Mouse (Mus musculus) embryonic facial prominence, embryonic 12.5 days (tissue): ENCODE data around the gene Mup4. TPM values are rescaled to one million over a fixed set of nuclear protein-coding genes. Genes with fewer than 3 reads are reported as not detected.
"Not testable (repeated sequence)": the region's sequence is repeated elsewhere in the genome, so short reads cannot be mapped to it uniquely, and the experiment has no call there.

ENCODE experiments used
- ATAC-seq: fragments of 200-750 bp; cut with Nextera tagmentation; 2 replicates; pipeline ENCODE4 v1.8.0; 2017; ENCODE audit not compliant: insufficient number of reproducible peaks, insufficient read depth, low FRiP score, low TSS enrichment
- H3K27ac ChIP-seq: fragments of 300-500 bp; sonication (generic); 2 replicates; pipeline ENCODE4 v1.5.1; 2016; ENCODE audit warnings: mild to moderate bottlenecking
- H3K27me3 ChIP-seq: fragments of 300-500 bp; sonication (generic); 2 replicates; pipeline ENCODE4 v1.6.1; 2016; ENCODE audit warnings: mild to moderate bottlenecking, moderate library complexity
- H3K36me3 ChIP-seq: fragments of 300-500 bp; sonication (generic); 2 replicates; pipeline ENCODE4 v1.6.1; 2016; ENCODE audit warnings: mild to moderate bottlenecking
- H3K4me1 ChIP-seq: fragments of 300-500 bp; sonication (generic); 2 replicates; pipeline ENCODE4 v1.6.1; 2016
- H3K4me2 ChIP-seq: fragments of 300-500 bp; sonication (generic); replicated peaks from 2 replicates; pipeline ENCODE4 v1.6.1; 2016; ENCODE audit warnings: mild to moderate bottlenecking, moderate library complexity
- H3K4me3 ChIP-seq: fragments of 300-500 bp; sonication (generic); 2 replicates; pipeline ENCODE4 v1.5.1; 2016; ENCODE audit warnings: mild to moderate bottlenecking
- H3K9ac ChIP-seq: fragments of 300-500 bp; sonication (generic); 2 replicates; pipeline ENCODE4 v1.6.1; 2016; ENCODE audit warnings: mild to moderate bottlenecking, moderate library complexity
- H3K9me3 ChIP-seq: fragments of 300-500 bp; sonication (generic); 2 replicates; pipeline ENCODE4 v1.6.1; 2016; ENCODE audit warnings: mild to moderate bottlenecking, moderate library complexity
- WGBS: fragments of 180-500 bp; shearing (Covaris S2); methylation state at CpG from one replicate; pipeline ENCODE4 v1.1.7; 2016; 5-methylcytosine and 5-hydroxymethylcytosine counted together
- polyA plus RNA-seq: library from polyadenylated mRNA; unstranded; fragments of >200 nt; fragmentation: Nextera tagmentation; extraction: Ambion mirVana; gene quantifications from 2 replicates; pipeline ENCODE4 v1.2.1, GENCODE M21; 2016

Gene Mup4
- not detected in 2 replicates for polyA plus RNA-seq

DNA sequence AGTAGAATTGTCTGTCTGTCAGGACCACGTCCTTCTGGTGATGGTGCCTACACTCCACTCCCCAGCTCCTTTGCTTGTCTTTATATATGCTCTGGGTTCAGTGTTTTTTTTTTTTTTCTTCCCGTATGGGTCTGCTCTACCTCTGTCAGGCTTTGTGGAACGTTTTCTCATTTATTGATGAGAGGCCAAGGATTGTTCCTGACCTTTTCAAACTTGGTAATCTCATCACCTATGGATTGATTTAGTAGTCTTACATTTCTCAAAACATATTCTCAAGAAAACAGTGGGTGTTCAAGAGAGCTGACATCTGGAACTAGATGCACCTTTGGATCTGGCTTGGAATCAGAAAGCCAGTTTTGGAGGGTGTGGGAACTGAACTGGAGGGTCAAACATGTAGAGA, at the start of gene Mup4:
TSS of gene Mup4 (minus strand) at position 101 of the 400 bp plus-strand sequence.
- WGBS = 81% methylated on average over 3 of the region's 3 CpGs
- no peak within 1 kb of the TSS for H3K4me3 ChIP-seq
- no peak for ATAC-seq
- H3K4me1 ChIP-seq = no peaks in the 10 kb centered on the region
- no peak within 1 kb of the TSS for H3K27ac ChIP-seq
- H3K4me2 ChIP-seq = no peak within 1 kb of the TSS
- no peaks in the 10 kb centered on the region for H3K36me3 ChIP-seq
- H3K27me3 ChIP-seq = no peaks in the 10 kb centered on the region
- no peaks in the 10 kb centered on the region for H3K9me3 ChIP-seq
- no peak within 1 kb of the TSS for H3K9ac ChIP-seq

DNA sequence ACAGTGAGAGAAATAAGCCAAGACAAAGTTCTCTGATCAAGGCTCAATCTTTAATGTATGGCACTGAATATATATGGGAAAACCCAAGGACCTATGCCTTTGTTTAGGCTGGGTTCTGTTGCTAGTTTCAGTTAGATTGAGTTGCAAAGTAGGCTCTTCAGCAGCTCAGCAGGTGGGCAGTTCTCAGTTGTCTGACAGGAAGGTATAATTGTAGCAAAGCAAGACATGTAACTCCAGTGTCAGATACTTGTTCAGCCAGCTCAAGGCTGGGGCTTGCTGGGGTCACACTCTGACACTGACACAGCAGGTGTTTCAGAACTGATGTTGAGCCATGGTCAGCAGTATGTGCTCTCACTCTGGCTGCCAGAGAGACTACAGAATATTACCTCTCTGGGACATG, 37.4 kb upstream of the Mup4 start:
- H3K27me3 ChIP-seq, H3K4me1 ChIP-seq, H3K36me3 ChIP-seq, H3K4me3 ChIP-seq, H3K4me2 ChIP-seq, H3K27ac ChIP-seq, H3K9ac ChIP-seq, ATAC-seq, H3K9me3 ChIP-seq: not testable (repeated sequence)

DNA sequence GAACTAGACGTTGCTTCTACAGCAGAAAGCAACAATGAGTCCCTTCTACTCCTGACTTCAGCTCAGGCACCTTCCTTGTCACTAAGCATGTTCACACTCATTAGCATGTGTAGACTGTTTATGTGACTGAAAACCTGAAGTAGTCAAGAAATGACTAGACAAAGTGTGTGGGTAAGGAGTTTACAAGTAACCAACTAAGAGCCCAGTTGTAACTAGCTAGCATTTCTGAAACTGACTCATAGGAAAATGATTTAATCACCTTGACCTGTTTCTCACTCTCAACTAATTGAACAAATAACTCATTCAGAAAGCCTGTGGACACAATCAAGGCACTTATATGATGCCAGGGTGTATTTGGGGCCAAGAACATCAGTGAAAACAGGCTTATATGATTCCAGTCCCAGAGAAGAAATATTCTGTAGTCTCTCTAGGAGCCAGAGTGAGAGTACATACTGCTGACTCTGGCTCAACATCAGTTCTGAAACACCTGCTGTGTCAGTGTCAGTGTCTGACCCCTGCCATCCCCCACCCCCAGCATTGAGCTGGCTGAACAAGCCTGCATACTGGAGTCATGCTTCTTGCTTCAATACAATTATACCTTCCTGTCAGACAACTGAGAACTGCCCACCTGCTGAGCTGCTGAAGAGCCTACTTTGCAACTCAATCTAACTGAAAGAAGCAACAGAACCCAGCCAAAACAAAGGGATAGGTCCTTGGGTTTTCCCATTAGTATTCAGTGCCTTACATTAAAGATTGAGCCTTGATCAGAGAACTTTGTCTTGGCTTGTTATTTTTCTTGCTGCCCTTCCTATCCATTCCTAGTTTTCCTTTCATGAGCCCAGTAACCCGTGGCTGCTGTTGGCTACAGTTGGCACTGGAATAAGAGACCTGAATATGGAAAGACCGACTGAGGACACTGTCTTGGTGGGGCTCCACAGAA, 3.2 kb upstream of the Mup4 start, which contains the start of gene Mup6:
TSS of gene Mup6 (plus strand) at position 890 of the 940 bp plus-strand sequence.
- Histone ChIP-seq H3K9me3 (no peaks in the 10 kb centered on the region), H3K27ac (no peak within 1 kb of the TSS), H3K36me3 (no peaks in the 10 kb centered on the region), H3K9ac (no peak within 1 kb of the TSS), H3K4me3 (no peak within 1 kb of the TSS), H3K4me1 (no peaks in the 10 kb centered on the region), H3K4me2 (no peak within 1 kb of the TSS), H3K27me3 (no peaks in the 10 kb centered on the region)
- WGBS = 38% methylated on average over 3 of the region's 3 CpGs
- ATAC-seq = no peak

DNA sequence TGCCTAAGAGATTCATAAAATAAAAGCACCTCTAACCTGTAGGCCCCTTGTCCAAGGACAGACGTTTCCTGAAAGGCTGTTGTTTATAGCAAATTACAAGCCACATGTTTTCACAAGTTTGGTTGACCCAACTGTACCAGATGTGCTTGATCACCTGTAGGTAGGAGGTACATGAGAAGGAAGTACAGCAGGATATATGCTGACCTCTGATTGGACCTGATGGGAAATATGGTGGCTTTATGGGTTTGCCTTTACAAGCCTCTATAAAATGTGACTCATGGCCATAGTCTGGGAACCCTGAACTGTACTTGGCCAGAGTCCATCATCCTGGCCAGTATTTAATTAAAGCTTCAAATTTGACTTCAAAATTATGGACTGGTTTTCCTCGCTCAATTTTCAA, 23.0 kb downstream of the Mup4 start:
- no peak overlapping the region for H3K4me2 ChIP-seq
- no peaks in the 10 kb centered on the region for H3K27me3 ChIP-seq
- H3K9ac ChIP-seq = no peak overlapping the region
- H3K27ac ChIP-seq = no peak overlapping the region
- WGBS = 72% methylated on average over 2 of the region's 2 CpGs
- H3K9me3 ChIP-seq = no peaks in the 10 kb centered on the region
- no peak overlapping the region for H3K4me3 ChIP-seq
- no peaks in the 10 kb centered on the region for H3K4me1 ChIP-seq
- ATAC-seq = no peak
- H3K36me3 ChIP-seq = no peaks in the 10 kb centered on the region

DNA sequence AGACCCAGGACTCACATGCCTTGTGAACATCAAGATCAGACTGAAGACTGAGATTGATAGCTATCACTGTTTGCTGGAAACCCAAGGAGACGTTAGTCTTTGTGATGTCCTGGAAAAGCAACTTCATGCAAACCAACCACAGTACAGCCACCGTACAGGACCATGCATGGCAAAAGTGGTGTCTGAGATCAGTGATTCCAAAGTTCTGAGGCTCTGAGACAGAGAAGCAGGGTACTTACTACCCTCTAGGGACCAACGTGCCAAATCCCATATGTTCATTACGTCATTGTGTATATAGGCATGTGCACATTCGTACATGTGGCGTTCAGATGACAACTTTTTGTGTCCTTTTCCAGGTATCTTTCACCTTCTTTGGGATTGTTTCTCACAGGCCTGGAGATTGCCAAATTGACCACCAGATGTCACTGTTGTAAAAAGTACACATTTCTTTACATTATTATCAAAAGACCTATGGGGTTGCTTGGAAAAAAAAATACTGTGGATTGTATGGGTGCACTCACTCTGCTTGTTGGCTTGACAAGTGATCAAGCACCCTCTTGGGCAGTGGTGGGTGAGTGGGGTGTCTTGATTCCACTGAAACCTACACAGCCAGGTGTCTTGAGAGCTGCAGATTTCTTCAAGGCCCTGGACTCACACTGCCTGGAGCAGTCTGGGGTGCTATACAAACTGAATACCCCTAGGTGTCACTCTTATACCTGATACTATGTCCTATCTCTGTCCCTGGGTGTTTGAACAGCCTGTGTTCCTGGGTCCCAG, 27.8 kb downstream of the Mup4 start:
- no peak overlapping the region for H3K4me3 ChIP-seq
- H3K27ac ChIP-seq = no peak overlapping the region
- H3K4me2 ChIP-seq = no peak overlapping the region
- 56% methylated on average over 6 of the region's 6 CpGs for WGBS
- no peaks in the 10 kb centered on the region for H3K27me3 ChIP-seq
- H3K36me3 ChIP-seq = no peaks in the 10 kb centered on the region
- no peaks in the 10 kb centered on the region for H3K4me1 ChIP-seq
- H3K9ac ChIP-seq = no peak overlapping the region
- ATAC-seq = peak; percentile 69; the same call in 1 of the 2 replicates
- H3K9me3 ChIP-seq = no peaks in the 10 kb centered on the region

DNA sequence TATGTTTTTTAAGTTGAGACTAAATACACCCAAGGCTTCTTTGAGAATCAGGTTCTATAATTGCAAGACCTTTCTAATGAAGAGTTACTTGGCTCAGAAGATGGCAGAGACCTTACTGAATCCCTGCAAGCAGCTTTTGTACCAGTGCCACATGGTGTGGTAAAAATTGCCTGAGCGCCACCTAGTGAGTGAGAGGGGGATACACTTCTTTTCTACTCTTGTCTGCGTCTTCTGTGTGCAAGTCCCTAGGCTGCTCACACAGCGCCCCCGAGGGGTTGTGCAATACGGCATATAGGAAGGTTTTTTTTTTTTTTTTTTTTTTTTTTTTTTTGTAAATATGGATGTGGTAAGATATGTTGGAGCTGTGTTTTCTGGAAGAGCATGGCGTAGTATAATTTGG, 32.2 kb downstream of the Mup4 start:
- H3K4me2 ChIP-seq = no peak overlapping the region
- H3K27me3 ChIP-seq = no peaks in the 10 kb centered on the region
- H3K27ac ChIP-seq = no peak overlapping the region
- H3K4me1 ChIP-seq = no peaks in the 10 kb centered on the region
- H3K36me3 ChIP-seq = no peaks in the 10 kb centered on the region
- ATAC-seq = no peak
- no peak overlapping the region for H3K9ac ChIP-seq
- H3K9me3 ChIP-seq = no peaks in the 10 kb centered on the region
- H3K4me3 ChIP-seq = no peak overlapping the region
- WGBS = 14% methylated on average over 6 of the region's 6 CpGs

DNA sequence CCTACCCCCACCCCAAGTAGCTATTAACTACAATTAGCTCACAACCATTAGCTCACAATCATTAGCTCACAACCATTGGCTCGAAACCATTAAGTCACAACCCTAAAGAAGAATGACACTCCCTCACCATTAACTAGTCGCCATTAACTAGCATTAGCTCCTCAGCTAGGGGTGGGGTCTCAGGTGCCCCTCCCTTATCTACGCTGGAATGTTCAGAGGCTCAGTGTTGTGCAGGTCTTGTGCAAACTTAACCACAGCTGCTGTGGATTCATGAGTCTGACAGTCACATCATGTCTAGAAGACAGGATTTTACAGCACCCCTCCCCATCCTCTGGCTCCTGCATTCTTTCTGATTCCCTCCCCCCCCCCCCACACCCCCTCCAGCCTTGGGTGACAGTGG, 32.8 kb downstream of the Mup4 start:
- H3K27me3 ChIP-seq = no peaks in the 10 kb centered on the region
- H3K4me1 ChIP-seq = no peaks in the 10 kb centered on the region
- no peak overlapping the region for H3K4me3 ChIP-seq
- 90% methylated on average over 3 of the region's 3 CpGs for WGBS
- no peak overlapping the region for H3K9ac ChIP-seq
- no peak overlapping the region for H3K4me2 ChIP-seq
- no peak overlapping the region for H3K27ac ChIP-seq
- no peaks in the 10 kb centered on the region for H3K36me3 ChIP-seq
- H3K9me3 ChIP-seq = no peaks in the 10 kb centered on the region
- ATAC-seq = no peak

DNA sequence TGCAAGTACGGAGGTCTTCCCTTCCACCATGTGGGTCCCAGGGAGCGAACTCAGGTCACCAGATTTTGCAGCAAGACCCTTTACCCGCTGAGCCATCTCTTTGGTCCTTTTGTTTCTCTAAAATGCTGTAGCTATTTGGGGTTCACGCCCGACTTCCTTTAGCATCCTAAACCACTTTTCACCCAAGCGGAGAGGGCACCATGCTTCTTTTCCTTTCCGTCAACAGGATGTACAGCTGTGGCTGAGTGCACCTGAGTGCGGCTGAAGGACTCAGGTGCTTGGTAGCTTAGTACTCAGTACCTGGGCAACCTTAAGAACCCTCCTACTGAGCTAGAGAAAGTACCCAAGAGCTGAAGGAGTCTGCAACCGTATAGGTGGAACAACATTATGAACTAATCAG, 35.4 kb downstream of the Mup4 start:
- H3K9me3 ChIP-seq = no peaks in the 10 kb centered on the region
- H3K27me3 ChIP-seq = no peaks in the 10 kb centered on the region
- ATAC-seq = no peak
- H3K27ac ChIP-seq = no peak overlapping the region
- H3K4me3 ChIP-seq = no peak overlapping the region
- no peak overlapping the region for H3K4me2 ChIP-seq
- no peaks in the 10 kb centered on the region for H3K4me1 ChIP-seq
- no peaks in the 10 kb centered on the region for H3K36me3 ChIP-seq
- WGBS = 81% methylated on average over 9 of the region's 9 CpGs
- H3K9ac ChIP-seq = no peak overlapping the region

DNA sequence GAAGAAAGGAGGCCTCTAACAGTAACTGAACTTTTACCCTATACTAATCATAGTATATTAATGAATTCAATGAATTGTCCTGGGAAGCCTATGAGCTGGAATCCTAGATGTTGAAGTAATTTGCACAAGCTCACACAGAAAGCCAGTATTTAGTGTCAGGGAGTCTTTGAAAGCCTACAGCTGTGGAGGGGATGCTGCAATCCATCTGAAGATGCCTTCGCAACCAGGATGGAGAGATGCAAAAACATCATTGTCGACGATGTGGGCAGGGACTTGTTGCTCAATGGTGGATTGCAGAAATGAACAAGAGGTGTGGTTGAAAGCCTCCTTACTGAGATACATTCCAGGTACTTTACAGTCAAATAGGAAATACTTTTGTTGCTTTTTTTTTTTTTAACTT, 42.5 kb downstream of the Mup4 start:
- H3K4me2 ChIP-seq = no peak overlapping the region
- H3K36me3 ChIP-seq = no peaks in the 10 kb centered on the region
- no peaks in the 10 kb centered on the region for H3K4me1 ChIP-seq
- H3K27ac ChIP-seq = no peak overlapping the region
- no peak overlapping the region for H3K9ac ChIP-seq
- ATAC-seq = no peak
- no peaks in the 10 kb centered on the region for H3K9me3 ChIP-seq
- H3K4me3 ChIP-seq = no peak overlapping the region
- H3K27me3 ChIP-seq = peaks cover 24% of the 10 kb centered on the region
- WGBS = 96% methylated on average over 3 of the region's 3 CpGs

DNA sequence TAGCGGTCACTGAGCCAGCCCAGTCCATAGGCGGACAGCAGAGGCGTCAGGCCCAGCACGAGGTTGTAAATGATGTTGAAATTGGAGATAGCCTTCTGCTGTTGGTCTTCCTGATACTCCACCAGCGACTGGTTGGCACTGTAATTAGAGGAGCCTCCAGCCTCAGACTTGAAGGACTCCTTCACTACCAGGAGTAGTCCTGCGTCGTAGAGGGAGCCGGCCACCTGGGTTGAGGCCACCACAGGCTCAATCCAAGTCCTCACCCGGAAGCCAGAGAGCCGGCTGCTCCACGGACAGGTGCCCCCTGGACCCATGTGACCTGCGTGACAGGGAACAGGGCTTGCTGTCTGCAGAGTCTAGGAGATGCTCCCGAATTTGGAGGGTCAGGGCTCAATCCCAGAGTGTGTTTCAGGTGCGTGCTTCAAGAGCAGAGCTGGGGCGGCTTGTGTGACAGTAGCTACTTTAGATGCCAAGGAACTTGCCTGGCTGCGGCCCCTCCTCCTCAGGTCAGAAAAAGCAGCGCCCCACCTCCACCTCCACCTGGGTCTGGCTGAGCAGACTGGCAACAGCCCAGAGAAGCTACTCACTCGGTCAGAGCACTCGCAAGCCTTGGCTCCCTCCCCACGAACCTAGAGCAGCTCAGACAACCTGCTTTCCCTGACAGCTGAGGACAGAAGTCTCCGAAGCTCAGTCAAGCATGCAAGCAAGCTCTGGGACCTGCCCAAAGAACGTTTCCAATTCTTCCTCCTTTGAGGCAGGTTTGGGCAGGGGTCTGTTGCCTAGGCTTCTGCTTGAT, 45.7 kb downstream of the Mup4 start, which contains the start of gene Slc46a2:
TSS of gene Slc46a2 (minus strand) at position 449 of the 796 bp plus-strand sequence.
- Histone ChIP-seq H3K27ac (no peak within 1 kb of the TSS), H3K9me3 (no peaks in the 10 kb centered on the region), H3K4me1 (no peaks in the 10 kb centered on the region), H3K4me2 (peak within 1 kb of the TSS; percentile 13; the same call in 1 of the 2 replicates), H3K27me3 (peaks cover 24% of the 10 kb centered on the region), H3K4me3 (no peak within 1 kb of the TSS), H3K36me3 (no peaks in the 10 kb centered on the region), H3K9ac (no peak within 1 kb of the TSS)
- ATAC-seq = no peak
- 10% methylated on average over 22 of the region's 22 CpGs for WGBS

DNA sequence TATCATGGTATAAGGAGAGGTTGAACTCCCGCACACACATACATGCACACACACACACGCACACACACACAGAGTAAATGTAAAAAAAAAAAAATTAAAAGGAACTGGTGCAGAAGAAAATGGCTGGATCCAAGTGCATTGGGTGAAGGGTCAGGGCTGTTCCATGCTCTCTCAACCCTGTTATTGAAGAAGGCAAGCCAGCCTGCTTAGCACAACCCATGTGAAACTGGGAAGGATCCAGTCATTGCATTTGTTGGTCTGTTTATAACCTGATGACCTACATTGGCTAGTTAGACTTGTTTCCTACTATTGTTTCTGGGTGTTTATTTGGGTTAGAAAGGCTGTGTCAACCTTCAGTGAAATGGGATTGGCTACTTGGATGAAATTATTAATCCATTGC, 51.7 kb downstream of the Mup4 start:
- no peak for ATAC-seq
- Histone ChIP-seq H3K9ac (no peak overlapping the region), H3K36me3 (no peaks in the 10 kb centered on the region), H3K9me3 (no peaks in the 10 kb centered on the region), H3K4me1 (0 out of 2 replicates have a peak, but pooled peaks cover 3% of the 10 kb centered on the region), H3K27ac (no peak overlapping the region), H3K4me3 (no peak overlapping the region), H3K27me3 (peaks cover 4% of the 10 kb centered on the region; the same call in 1 of the 2 replicates), H3K4me2 (no peak overlapping the region)
- WGBS = 91% methylated on average over 2 of the region's 2 CpGs
